14 mouse cellular contexts compared by ENCODE assay signal in genomic region chr16:90524393-90524792, GRCm38 (mm10).
"Had no signal": no experiment of that assay in that cellular context is flagged by ENCODE, and none has a peak within 500 bp of the region (broad histone marks: within the 10 kb centered on the region; RNA-seq: fewer than 3 reads in every experiment).

No protein-coding gene starts in this region.

- H3K27me3 ChIP-seq: liver, embryonic 12.5 days; midbrain, embryonic 12.5 days; neural tube, embryonic 12.5 days had no signal

- H3K36me3 ChIP-seq: liver, embryonic 12.5 days; midbrain, embryonic 12.5 days; neural tube, embryonic 12.5 days had no signal

- H3K4me3 ChIP-seq: liver, embryonic 12.5 days; midbrain, embryonic 12.5 days; myocyte; neural tube, embryonic 12.5 days had no signal

- ATAC-seq: intestine, postnatal 0 days had no signal

- DNase-seq: kidney, adult 8-10 months; kidney, postnatal 36 days; lung, postnatal 10 days; lung, postnatal 4 days; retina, postnatal 1 day; right cerebral cortex, postnatal 4 days; spleen, adult 18-20 months; thymus, postnatal 36 days had no signal

- H3K4me2 ChIP-seq: liver, embryonic 12.5 days; lung, embryonic 14.5 days; midbrain, embryonic 12.5 days; neural tube, embryonic 12.5 days had no signal

- H3K9me3 ChIP-seq: midbrain, embryonic 12.5 days; neural tube, embryonic 12.5 days had no signal

- H3K27ac ChIP-seq: liver, embryonic 12.5 days; midbrain, embryonic 12.5 days; neural tube, embryonic 12.5 days had no signal

- H3K9ac ChIP-seq: liver, embryonic 12.5 days; lung, embryonic 14.5 days; midbrain, embryonic 12.5 days; neural tube, embryonic 12.5 days had no signal
